Mouse (Mus musculus): ENCODE measurements around the gene Gripap1.

GRCm38 (mm10) chrX:7789542-7790136, at the start of gene Gripap1:
- TF ChIP-seq EP300 (IDR thresholded peaks at IDR 0.05), result peak; percentile 47; the same call in 1 of the 2 replicates
- no peak for TF ChIP-seq CTCF (IDR thresholded peaks at IDR 0.05)

All from lung, postnatal 0 days (tissue).